Mouse (Mus musculus) liver, embryonic 13.5 days (tissue): ENCODE results near the gene Phgr1. TPM values are rescaled to one million over a fixed set of nuclear protein-coding genes. Genes with fewer than 3 reads are reported as not detected.
A peak's percentile ranks its signal among the peaks of the same experiment; 100 is the strongest.

Experiments
- ATAC-seq: fragments of 200-750 bp; cut with Nextera tagmentation; 2 replicates; pipeline ENCODE4 v1.8.0; 2017; ENCODE audit warnings: low read depth, mild to moderate bottlenecking, moderate number of reproducible peaks, moderate library complexity
- DNase-seq: peaks from one replicate; pipeline ENCODE4 v3.0.0; 2022
- H3K27ac ChIP-seq: fragments of 300-500 bp; sonication (generic); 2 replicates; pipeline ENCODE4 v1.5.1; 2015; ENCODE audit warnings: moderate library complexity, mild to moderate bottlenecking, inconsistent platforms
- H3K27me3 ChIP-seq: fragments of 300-500 bp; sonication (generic); 2 replicates; pipeline ENCODE4 v1.6.1; 2015; ENCODE audit warnings: mild to moderate bottlenecking, inconsistent platforms
- H3K36me3 ChIP-seq: fragments of 300-500 bp; sonication (generic); 2 replicates; pipeline ENCODE4 v1.6.1; 2015; ENCODE audit warnings: mild to moderate bottlenecking, inconsistent platforms
- H3K4me1 ChIP-seq: fragments of 300-500 bp; sonication (generic); replicated peaks from 2 replicates; pipeline ENCODE4 v1.6.1; 2015; ENCODE audit warnings: inconsistent platforms
- H3K4me2 ChIP-seq: fragments of 300-500 bp; sonication (generic); 2 replicates; pipeline ENCODE4 v1.6.1; 2015; ENCODE audit warnings: inconsistent platforms, mild to moderate bottlenecking, moderate library complexity
- H3K4me3 ChIP-seq: fragments of 300-500 bp; sonication (generic); replicated peaks from 2 replicates; pipeline ENCODE4 v1.5.1; 2015; ENCODE audit warnings: mild to moderate bottlenecking, inconsistent platforms
- H3K9ac ChIP-seq: fragments of 300-500 bp; sonication (generic); 2 replicates; pipeline ENCODE4 v1.6.1; 2015; ENCODE audit warnings: mild to moderate bottlenecking, inconsistent platforms
- H3K9me3 ChIP-seq: fragments of 300-500 bp; sonication (generic); replicated peaks from 2 replicates; pipeline ENCODE4 v1.6.1; 2016; ENCODE audit warnings: inconsistent platforms
- WGBS: fragments of 180-500 bp; shearing (Covaris S2); methylation state at CpG from one replicate; pipeline ENCODE4 v1.1.7; 2015; ENCODE audit not compliant: insufficient replicate concordance; 5-methylcytosine and 5-hydroxymethylcytosine counted together
- polyA plus RNA-seq: library from polyadenylated mRNA; unstranded; fragments of >200 nt; fragmentation: Nextera tagmentation; extraction: Ambion mirVana; gene quantifications from 2 replicates; pipeline ENCODE4 v1.2.1, GENCODE M21; 2015

The Phgr1 gene
- polyA plus RNA-seq, 1 experiment from 2014 or later = not detected

- H3K4me3 ChIP-seq = no peak overlapping the region; the same call in 1 of the 2 replicates
Observed at GRCm38 (mm10) chr2:118751896-118752791, 20.4 kb upstream of the Phgr1 start.

GRCm38 (mm10) chr2:118752792-118753108, 19.8 kb upstream of the Phgr1 start:
- Histone ChIP-seq H3K27me3 (peaks cover 7% of the 10 kb centered on the region; the same call in 1 of the 2 replicates), H3K4me3 (no peak overlapping the region), H3K4me1 (peaks cover 63% of the 10 kb centered on the region), H3K36me3 (peaks cover 24% of the 10 kb centered on the region), H3K9ac (peak overlapping the region; percentile 65), H3K9me3 (no peaks in the 10 kb centered on the region), H3K27ac (peak overlapping the region; percentile 91), H3K4me2 (peak overlapping the region; percentile 58)
- ATAC-seq (peak; percentile 88), DNase-seq (no peak)
- whole genome bisulfite sequencing = 18% methylated on average over 4 of the region's 4 CpGs

More at GRCm38 (mm10) chr2:118751896-118752791, 20.4 kb upstream of the Phgr1 start:
- peak; percentile 42 for DNase-seq
- peaks cover 69% of the 10 kb centered on the region for H3K4me1 ChIP-seq
- ATAC-seq = peak; percentile 62
- no peaks in the 10 kb centered on the region for H3K9me3 ChIP-seq
- peak overlapping the region; percentile 65 for H3K9ac ChIP-seq
- peaks cover 1% of the 10 kb centered on the region; the same call in 1 of the 2 replicates for H3K27me3 ChIP-seq
- 56% methylated on average over 16 of the region's 16 CpGs for WGBS
- peaks cover 24% of the 10 kb centered on the region for H3K36me3 ChIP-seq
- peak overlapping the region; percentile 91 for H3K27ac ChIP-seq
- H3K4me2 ChIP-seq = peak overlapping the region; percentile 58

- H3K9ac ChIP-seq = no peak overlapping the region
- peaks cover 19% of the 10 kb centered on the region for H3K27me3 ChIP-seq
- no peak for ATAC-seq
- H3K4me3 ChIP-seq = no peak overlapping the region
- peaks cover 52% of the 10 kb centered on the region for H3K4me1 ChIP-seq
- DNase-seq = no peak
- no peak overlapping the region for H3K27ac ChIP-seq
- 73% methylated on average over 5 of the region's 5 CpGs for WGBS
- H3K9me3 ChIP-seq = no peaks in the 10 kb centered on the region
- H3K36me3 ChIP-seq = peaks cover 19% of the 10 kb centered on the region
- no peak overlapping the region for H3K4me2 ChIP-seq
Observed at GRCm38 (mm10) chr2:118754143-118754542, 18.4 kb upstream of the Phgr1 start.

GRCm38 (mm10) chr2:118755407-118755806, 17.2 kb upstream of the Phgr1 start:
- H3K4me1 ChIP-seq = peaks cover 51% of the 10 kb centered on the region
- peaks cover 21% of the 10 kb centered on the region for H3K27me3 ChIP-seq
- H3K4me2 ChIP-seq = no peak overlapping the region
- no peak for ATAC-seq
- H3K9me3 ChIP-seq = no peaks in the 10 kb centered on the region
- 67% methylated on average over 6 of the region's 6 CpGs for WGBS
- no peak for DNase-seq
- no peak overlapping the region for H3K9ac ChIP-seq
- H3K4me3 ChIP-seq = no peak overlapping the region
- H3K36me3 ChIP-seq = peaks cover 7% of the 10 kb centered on the region; the same call in 1 of the 2 replicates
- 0 out of 2 replicates have a peak overlapping the region, but pooled peaks have one; percentile 15 for H3K27ac ChIP-seq

- no peak overlapping the region for H3K4me2 ChIP-seq
- ATAC-seq (no peak), DNase-seq (no peak)
- H3K9ac ChIP-seq = no peak overlapping the region
- 48% methylated on average over 4 of the region's 4 CpGs for WGBS
- no peak overlapping the region for H3K4me3 ChIP-seq
- 0 out of 2 replicates have a peak, but pooled peaks cover 4% of the 10 kb centered on the region for H3K36me3 ChIP-seq
- peaks cover 49% of the 10 kb centered on the region for H3K4me1 ChIP-seq
- no peaks in the 10 kb centered on the region for H3K9me3 ChIP-seq
- H3K27me3 ChIP-seq = peaks cover 28% of the 10 kb centered on the region
- H3K27ac ChIP-seq = no peak overlapping the region
Observed at GRCm38 (mm10) chr2:118756103-118756502, 16.5 kb upstream of the Phgr1 start.

GRCm38 (mm10) chr2:118759828-118760227, 12.7 kb upstream of the Phgr1 start:
- peak; percentile 71 for DNase-seq
- peak; percentile 65 for ATAC-seq
- 0 out of 2 replicates have a peak overlapping the region, but pooled peaks have one; percentile 6 for H3K4me2 ChIP-seq
- H3K36me3 ChIP-seq = no peaks in the 10 kb centered on the region
- 6% methylated on average over 8 of the region's 8 CpGs for WGBS
- no peaks in the 10 kb centered on the region for H3K9me3 ChIP-seq
- peaks cover 28% of the 10 kb centered on the region for H3K27me3 ChIP-seq
- H3K4me1 ChIP-seq = peaks cover 60% of the 10 kb centered on the region
- H3K4me3 ChIP-seq = no peak overlapping the region
- 0 out of 2 replicates have a peak overlapping the region, but pooled peaks have one; percentile 19 for H3K9ac ChIP-seq
- no peak overlapping the region for H3K27ac ChIP-seq

- Histone ChIP-seq H3K4me1 (peaks cover 60% of the 10 kb centered on the region), H3K4me3 (no peak overlapping the region), H3K9me3 (no peaks in the 10 kb centered on the region), H3K4me2 (no peak overlapping the region), H3K27me3 (peaks cover 31% of the 10 kb centered on the region), H3K9ac (no peak overlapping the region), H3K27ac (no peak overlapping the region), H3K36me3 (no peaks in the 10 kb centered on the region)
- DNase-seq (no peak), ATAC-seq (no peak)
- WGBS = 74% methylated on average over 11 of the region's 11 CpGs
Observed at GRCm38 (mm10) chr2:118760311-118761025, 12.1 kb upstream of the Phgr1 start.

GRCm38 (mm10) chr2:118761358-118761757, 11.2 kb upstream of the Phgr1 start:
- Histone ChIP-seq H3K4me3 (no peak overlapping the region), H3K36me3 (no peaks in the 10 kb centered on the region), H3K9ac (no peak overlapping the region), H3K27me3 (peaks cover 31% of the 10 kb centered on the region), H3K4me2 (peak overlapping the region; percentile 71), H3K4me1 (peaks cover 54% of the 10 kb centered on the region), H3K9me3 (no peaks in the 10 kb centered on the region), H3K27ac (no peak overlapping the region)
- ATAC-seq (no peak), DNase-seq (no peak)
- 80% methylated on average over 12 of the region's 12 CpGs for WGBS

- peaks cover 30% of the 10 kb centered on the region for H3K27me3 ChIP-seq
- H3K4me1 ChIP-seq = peaks cover 60% of the 10 kb centered on the region
- ATAC-seq (peak; percentile 79), DNase-seq (peak; percentile 60)
- H3K9ac ChIP-seq = peak within 1 kb of the TSS; percentile 63
- H3K4me3 ChIP-seq = peak within 1 kb of the TSS; percentile 41
- WGBS = 23% methylated on average over 29 of the region's 29 CpGs
- H3K9me3 ChIP-seq = no peaks in the 10 kb centered on the region
- peak within 1 kb of the TSS; percentile 71 for H3K4me2 ChIP-seq
- H3K27ac ChIP-seq = peak within 1 kb of the TSS; percentile 75
- H3K36me3 ChIP-seq = no peaks in the 10 kb centered on the region
Observed at GRCm38 (mm10) chr2:118761906-118762783, 10.4 kb upstream of the Phgr1 start, which contains the start of gene Ccdc9b. TSS of gene Ccdc9b (minus strand) at chr2:118762661.

GRCm38 (mm10) chr2:118762784-118763148, 9.8 kb upstream of the Phgr1 start:
- 13% methylated on average over 10 of the region's 10 CpGs for WGBS
- Histone ChIP-seq H3K27me3 (peaks cover 23% of the 10 kb centered on the region), H3K27ac (peak overlapping the region; percentile 75), H3K4me2 (peak overlapping the region; percentile 71), H3K4me1 (peaks cover 61% of the 10 kb centered on the region), H3K9ac (peak overlapping the region; percentile 63), H3K9me3 (no peaks in the 10 kb centered on the region), H3K4me3 (peak overlapping the region; percentile 41), H3K36me3 (no peaks in the 10 kb centered on the region)
- ATAC-seq (peak; percentile 57), DNase-seq (no peak)
